Mouse (Mus musculus) lung, postnatal 25 days (tissue): Measurements from ENCODE around the gene Dspp.

ENCODE experiments used
- DNase-seq: peaks from one replicate; pipeline ENCODE4 v3.0.0; 2022; ENCODE audit warnings: low spot score

The Dspp gene

GRCm38 (mm10) chr5:104170412-104170811 lies at the start of gene Dspp:
TSS of gene Dspp (plus strand) at chr5:104170712.
- no peak for DNase-seq

- no peak for DNase-seq
Observed at GRCm38 (mm10) chr5:104124016-104124658, 46.4 kb upstream of the Dspp start.

DNA sequence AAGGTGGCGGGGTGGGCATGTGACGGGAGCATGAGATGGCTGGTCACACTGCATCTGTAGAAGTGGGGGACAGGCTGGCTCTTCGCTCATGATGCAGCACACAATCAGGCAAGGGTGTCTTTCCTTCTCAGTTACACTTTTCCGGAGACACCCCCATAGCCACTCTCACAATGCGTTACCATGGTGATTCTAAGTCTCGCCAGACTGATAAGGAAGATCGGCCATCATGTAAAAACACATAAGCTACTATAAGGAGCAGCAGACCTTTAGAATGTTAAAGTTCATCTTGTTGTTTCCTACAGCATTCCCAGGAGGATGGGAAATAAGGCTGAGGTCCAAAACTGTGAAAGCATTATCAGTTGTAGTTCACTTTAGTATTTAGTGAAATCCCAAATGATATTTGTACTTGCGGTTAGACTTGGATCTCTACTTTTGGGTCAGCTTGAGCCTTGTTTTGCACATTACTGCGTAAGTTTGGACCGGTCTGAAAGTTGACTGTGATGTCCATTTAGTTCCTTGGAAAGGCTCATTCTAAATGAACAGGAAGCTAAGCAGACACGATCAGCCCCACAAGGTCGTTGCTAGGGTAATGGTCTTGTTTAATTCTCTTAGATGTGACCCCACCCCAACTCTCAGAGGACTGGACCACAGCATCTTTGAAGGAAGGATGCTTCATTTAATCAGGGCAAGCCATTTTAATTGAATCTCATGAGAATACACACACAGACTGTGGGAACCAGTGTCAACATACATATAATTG lies 43.8 kb upstream of the Dspp start:
- no peak for DNase-seq

DNA sequence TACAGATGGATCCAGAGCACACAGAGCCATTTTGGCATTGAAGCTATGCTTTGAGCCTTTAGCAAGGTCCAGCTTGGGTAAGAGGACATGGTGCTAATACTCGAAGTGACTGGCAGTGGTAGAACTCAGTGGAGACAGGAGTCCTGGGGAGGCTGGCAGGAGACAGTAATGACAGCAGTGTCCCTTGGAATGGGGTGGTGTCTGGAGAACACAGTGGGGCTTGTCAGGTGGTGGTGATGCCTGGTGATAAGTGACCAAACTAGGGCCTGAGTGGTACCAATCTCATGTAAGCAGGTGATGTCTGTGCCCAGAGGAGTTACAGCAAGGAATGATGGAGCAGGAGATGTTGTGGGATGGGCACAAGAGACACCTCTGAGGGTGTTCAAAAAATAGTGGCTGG lies 43.2 kb upstream of the Dspp start:
- no peak for DNase-seq

- DNase-seq, result no peak
Observed at GRCm38 (mm10) chr5:104128281-104129031, 42.1 kb upstream of the Dspp start.

DNA sequence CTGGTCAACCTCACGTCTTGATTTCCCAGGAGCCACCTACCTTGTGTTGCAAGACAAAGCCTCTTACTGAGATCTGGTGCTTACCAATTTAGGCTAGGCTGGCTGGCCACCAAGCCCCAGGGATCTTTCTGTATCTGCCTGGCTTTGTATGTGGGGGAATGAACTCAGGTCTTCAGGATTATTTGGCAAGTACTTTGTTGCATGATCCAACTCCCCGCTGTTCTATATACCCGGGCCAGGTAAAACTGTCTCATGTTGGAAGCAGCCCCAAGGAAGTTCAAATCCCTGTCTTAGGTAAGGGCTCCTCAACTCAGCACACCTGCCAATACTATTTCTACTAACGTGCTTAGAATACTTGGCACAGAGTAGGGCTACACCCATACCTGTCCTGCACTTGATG lies 39.6 kb upstream of the Dspp start:
- DNase-seq, result no peak

DNA sequence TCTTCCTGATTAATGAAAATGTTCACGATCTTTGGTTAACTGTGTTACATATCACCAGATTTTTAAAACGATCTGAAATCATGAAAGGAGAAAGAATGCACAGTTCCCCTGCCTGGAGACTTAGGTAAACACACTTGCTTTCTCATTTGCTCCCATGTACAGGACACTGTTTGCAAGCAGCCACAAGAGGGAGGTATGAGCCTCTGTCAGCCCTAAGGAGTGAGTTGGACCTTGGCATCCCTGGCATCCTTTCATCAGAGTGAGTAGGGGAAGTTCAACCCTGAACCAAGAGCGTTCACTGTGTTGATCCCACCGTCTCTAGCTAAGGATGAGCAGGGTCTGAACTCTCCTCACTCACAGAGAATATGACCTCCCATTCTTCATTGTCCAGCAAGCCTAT lies 39.0 kb upstream of the Dspp start:
- peak; percentile 45 for DNase-seq

DNA sequence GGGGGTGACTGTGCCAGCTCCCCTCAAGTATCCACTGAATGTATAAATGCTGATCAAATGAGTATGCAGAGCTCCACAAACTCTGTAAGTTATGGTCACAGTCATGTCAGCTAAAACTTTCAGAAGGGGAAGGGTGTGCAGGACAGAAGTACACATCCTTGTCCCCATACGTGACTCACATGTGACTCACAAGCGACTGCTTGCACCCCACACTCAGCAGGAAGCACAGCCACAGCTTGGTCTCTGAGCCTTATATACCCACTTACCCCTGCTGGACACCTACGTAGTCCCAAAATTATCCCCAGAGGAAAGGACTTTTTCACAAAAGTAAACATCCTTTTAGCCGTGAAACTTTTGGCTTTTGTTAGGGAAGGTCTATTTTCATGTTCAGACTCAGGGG lies 36.8 kb upstream of the Dspp start:
- no peak for DNase-seq

- DNase-seq, result no peak
Observed at GRCm38 (mm10) chr5:104137920-104138541, 32.5 kb upstream of the Dspp start.

DNA sequence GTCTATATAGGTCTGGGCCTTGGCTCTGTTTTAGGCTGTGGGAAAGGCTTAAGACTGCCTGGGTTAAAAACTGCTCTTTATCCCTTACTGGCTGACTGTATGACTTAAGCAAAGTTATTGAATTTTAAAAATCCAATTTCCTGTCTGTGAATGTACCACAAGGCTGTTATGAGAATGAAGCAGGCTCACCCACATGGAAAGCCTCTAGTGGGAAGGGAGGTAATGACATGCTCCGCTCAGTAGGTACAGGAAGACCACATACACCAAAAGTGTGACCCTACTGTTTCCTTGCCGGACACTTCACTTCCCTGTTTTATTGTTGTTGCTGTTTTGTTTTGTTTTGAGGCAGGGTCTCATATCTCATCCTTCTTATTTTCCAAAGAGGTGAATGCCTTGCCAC lies 29.4 kb upstream of the Dspp start:
- DNase-seq, result no peak

- DNase-seq, result no peak
Observed at GRCm38 (mm10) chr5:104144057-104144456, 26.5 kb upstream of the Dspp start.

GRCm38 (mm10) chr5:104149349-104149748 lies 21.2 kb upstream of the Dspp start:
- DNase-seq, result peak; percentile 15

GRCm38 (mm10) chr5:104150196-104150595 lies 20.3 kb upstream of the Dspp start:
- no peak for DNase-seq

- no peak for DNase-seq
Observed at GRCm38 (mm10) chr5:104157701-104158100, 12.8 kb upstream of the Dspp start.

DNA sequence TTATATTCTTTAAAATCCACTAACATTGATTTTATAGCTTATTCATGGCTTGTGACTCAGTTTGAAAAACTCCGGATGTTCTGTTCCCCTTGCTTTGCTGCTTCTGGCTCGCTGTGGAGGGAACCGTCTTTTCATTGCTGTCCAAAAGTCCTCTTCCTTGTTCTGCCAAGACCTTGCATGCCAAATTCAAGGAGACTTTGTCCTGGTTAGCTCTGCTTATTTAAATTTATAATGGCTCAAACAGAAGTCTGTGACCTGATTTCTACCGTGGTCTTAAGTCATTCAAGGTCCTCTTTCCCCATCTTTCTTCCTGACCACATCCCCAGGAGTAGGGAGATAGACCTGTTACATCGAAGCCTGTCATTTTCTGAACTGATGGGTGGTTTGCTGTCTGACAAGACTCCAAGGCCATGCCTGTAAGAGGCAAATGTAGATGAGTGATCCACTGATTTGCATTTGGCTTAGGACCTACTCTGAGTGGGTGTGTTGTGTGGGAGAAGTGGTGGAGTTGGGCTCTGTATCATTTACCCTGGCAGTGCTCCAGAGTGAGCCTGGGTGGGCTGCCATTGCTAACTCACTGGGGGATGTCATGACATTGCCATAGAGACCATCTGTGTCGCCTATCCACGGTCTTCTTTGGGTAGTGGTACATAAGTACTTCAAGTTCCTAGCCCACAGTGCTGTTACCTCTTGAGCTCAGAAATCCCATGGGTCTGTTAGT lies 12.0 kb upstream of the Dspp start:
- no peak for DNase-seq

GRCm38 (mm10) chr5:104160581-104160980 lies 9.9 kb upstream of the Dspp start:
- no peak for DNase-seq

DNA sequence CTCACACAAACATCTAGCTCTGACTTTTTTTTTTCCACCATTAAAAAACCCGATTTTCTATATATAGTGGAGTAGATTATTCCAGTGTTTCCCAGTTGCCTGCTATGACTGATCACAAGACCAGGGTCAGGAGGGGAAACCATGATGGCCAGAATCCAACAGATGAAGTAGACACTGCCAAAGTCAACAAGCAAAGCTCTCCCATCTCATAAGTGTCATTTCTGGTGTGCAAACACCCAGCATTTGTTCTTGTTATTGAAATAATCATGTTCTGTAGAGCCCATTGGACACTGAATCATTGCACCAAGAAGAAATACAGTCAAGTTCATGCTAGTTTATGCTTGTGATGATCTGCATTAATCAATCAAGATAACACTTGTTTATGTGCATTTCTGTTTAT lies 9.1 kb upstream of the Dspp start:
- DNase-seq, result peak; percentile 44

DNA sequence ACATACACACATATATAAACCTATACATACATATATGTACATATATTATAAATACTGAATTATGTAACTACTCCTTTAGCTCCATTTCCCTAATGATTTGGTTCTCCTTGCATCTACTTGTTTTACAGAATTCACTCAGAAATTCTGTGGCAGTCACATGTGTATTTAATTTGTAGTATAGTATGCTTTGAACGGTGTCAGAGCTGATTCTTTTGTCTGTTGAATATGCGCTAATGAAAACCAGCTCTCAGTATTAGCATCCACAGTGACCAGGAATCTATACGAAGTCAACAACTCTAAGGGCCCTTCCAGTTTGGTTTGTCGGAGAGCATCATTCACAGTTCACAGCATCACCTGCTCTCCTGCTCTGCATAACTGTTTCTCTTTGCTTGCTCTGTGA lies 7.0 kb upstream of the Dspp start:
- DNase-seq, result no peak

- no peak for DNase-seq
Observed at GRCm38 (mm10) chr5:104173094-104173493, 2.6 kb downstream of the Dspp start.

DNA sequence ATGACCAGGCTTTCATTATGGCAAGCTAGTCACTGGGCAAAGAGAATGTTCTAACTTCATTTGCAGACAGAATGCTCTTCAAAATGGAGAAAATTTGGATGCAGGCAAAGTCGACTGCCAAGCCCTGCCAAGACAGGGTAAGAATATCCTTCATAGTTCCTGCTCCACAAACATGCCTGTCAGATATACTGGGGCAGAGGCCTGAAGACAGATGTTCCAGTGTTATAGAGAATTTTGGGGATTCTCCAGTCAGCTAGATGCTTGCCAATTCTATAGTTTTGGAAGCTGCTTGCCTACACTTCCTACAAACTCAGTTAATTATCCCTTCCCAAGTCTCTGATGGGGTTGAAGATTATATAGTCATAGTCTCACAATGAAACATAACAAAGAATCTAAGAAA lies 13.2 kb downstream of the Dspp start:
- no peak for DNase-seq

- no peak for DNase-seq
Observed at GRCm38 (mm10) chr5:104187281-104187680, 16.8 kb downstream of the Dspp start.

DNA sequence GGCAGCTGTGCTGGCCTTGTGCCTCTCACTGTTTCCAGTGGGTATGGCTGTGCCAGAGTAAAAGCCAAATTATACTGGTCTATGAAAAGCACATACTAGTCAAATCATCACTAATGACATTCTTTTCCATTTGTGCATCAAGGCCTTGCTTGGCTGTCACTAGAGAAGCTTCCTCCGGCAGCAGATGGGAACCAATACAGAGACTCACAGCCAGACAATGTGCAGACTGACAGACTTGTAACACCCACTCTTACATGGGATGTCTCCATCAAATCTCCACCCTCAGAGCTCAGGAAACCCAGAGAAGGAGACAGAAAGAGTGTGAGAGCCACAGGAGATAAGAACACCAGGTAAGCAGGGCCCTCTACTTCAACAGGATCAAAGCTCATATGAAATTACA lies 24.6 kb downstream of the Dspp start:
- DNase-seq, result no peak
